Mouse (Mus musculus): ENCODE results near the gene Dysf.

The Dysf gene

GRCm38 (mm10) chr6:84233783-84234182 is 225.4 kb downstream of the Dysf start:
- no peak for DNase-seq (ENCODE audit: low spot score)

GRCm38 (mm10) chr6:84235365-84235764 is 227.0 kb downstream of the Dysf start:
- DNase-seq (ENCODE audit: low spot score), result no peak

GRCm38 (mm10) chr6:84243385-84243784 is 235.0 kb downstream of the Dysf start:
- DNase-seq (ENCODE audit: low spot score), result no peak

GRCm38 (mm10) chr6:84246101-84246760 is 237.8 kb downstream of the Dysf start:
- no peak for DNase-seq (ENCODE audit: low spot score)

- DNase-seq (ENCODE audit: low spot score), result peak; percentile 36
These were observed 238.6 kb downstream of the Dysf start for GRCm38 (mm10) chr6:84246979-84247378.

Data from lung, postnatal 25 days (tissue).